Mouse (Mus musculus) T-helper 1 cell (primary cell): Measurements from ENCODE around the gene Dstyk.
"Not testable (repeated sequence)": the region's sequence is repeated elsewhere in the genome, so short reads cannot be mapped to it uniquely, and the experiment has no call there.

ENCODE experiments used
- in situ Hi-C: fragments of 300-600 bp; cut with MboI, MseI; formaldehyde crosslinking; loops from one replicate; pipeline ENCODE4 v1.15.1; 2025; ENCODE audit warnings: high pct_unique_total_duplicates

Gene Dstyk

DNA sequence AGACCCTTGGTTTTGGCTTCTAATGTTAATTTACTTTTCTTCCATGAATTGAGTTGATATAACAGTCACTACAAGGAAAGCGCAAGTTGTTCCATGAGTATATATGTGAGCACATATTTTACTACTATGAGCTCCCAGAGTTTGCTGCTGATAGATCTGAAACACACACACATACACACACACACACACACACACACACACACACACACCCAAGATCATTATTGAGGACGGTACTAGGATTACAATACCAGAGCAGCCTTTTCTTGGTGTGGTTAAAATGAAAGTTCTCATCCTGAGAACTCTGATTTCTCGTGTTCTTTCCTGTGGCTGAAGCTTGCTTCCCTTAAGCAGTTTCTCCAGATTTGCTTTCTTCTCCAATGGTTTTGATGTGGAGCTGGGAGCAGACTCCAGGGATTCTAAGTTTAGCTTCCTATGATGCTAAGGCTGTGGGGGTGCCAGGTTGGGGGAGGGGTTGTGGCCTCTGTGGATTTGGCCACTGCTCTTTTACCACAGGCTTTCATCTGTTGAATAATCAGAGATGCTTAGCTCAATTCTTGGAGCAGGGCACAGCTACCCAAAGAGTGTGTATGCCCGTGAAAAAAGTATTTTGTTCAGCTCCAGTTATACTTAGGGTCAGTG lies 19.1 kb downstream of the Dstyk start:
- in situ Hi-C loops: no loop called here

DNA sequence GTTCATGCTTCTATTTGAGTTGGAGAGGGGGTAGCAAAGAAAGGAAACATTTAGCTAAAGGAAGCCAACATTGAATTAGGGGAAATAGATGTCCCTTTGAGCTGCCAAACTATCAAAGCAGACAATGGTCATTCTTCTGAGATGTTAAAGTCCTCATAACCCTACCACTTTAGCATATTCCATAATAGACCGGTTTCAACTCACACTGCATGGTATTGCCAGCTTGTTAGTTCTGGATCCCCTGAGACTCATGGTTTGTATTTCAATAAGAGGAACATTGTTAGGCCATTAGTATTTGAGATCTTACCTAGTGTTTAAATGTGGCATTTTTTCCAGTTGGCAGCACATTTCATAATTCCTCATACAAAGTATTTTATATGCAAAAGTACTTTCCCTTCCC lies 19.6 kb downstream of the Dstyk start:
- in situ Hi-C loops: no loop called here

DNA sequence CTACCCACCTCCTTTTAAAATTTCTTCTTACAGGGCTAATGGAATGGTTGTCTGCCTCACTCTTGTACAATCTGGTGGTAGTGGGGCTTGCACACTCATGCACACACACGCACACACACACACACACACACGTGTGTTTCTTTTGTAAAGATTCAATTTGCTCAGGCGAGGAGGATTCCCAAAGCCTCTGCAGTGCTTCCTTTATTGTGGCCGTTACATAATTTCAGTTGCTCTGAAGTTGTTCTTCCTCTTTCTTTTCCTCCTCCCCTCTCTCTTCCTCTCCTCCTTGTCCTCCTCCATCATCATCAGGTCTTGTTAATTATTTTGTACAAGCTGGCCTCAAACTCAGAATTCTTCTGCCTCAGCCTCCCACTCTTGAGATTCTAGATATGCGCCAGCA lies 20.0 kb downstream of the Dstyk start:
- in situ Hi-C loops: no loop called here

DNA sequence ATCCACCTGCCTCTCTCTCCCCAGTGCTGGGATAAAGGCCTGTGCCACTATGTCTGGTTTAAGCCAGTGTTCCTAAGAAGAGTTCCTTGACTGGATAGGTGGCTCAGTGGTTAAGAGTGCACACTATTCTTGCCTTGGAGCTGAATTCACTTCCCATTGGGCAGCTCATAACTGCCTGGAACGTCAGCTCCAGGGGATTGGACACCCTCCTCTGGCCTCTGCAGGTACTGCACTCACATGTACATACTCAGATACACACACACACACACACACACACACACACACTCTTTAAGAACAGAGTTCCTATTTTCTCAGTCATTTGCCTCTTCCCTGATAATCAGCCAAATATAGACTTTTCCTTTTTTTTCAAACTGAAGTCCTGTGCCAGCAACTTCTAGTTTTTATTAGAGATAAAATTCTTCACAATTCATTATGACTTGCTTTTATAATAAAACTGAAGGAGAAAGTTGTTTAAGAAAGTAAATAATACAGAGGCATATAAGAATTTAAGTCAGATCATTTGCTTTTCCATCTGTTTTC lies 23.6 kb downstream of the Dstyk start:
- in situ Hi-C loops: no loop called here

DNA sequence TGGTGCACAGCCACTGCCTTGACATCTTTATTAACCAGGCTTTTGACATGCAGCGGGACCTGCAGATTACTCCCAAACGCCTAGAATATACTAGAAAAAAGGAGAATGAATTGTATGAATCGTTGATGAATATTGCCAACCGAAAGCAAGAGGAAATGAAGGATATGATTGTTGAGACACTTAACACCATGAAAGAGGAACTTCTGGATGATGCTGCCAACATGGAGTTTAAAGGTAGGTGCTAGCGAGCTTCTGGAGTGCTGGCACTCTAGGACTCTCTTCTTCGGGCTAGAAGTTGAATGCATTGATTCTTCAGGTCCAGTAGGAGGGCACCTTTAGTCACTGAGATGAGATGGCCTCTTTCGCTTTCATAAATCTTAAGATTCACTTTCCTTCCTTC lies 32.4 kb downstream of the Dstyk start:
- in situ Hi-C loops: no loop called here

DNA sequence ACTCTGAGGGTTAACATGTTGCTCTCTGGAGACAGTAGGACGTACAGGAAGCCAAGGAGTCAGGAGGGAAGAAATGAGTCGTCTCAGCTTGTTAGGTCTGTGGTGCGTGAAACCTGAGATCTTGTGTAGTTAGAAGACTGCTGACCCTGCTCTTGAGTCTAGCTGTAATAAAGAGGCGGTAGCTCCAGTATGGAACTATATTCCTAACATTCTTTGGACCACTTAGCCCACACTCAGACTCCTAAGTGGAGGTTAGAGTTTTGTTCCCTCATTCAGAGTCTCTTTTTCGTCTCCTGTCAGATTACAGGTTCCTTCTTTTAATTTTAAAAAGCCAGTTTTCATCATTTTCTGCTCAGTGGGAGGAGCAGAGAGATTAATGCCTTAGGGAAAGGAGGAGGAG lies 47.3 kb downstream of the Dstyk start:
- in situ Hi-C loops: no loop called here

DNA sequence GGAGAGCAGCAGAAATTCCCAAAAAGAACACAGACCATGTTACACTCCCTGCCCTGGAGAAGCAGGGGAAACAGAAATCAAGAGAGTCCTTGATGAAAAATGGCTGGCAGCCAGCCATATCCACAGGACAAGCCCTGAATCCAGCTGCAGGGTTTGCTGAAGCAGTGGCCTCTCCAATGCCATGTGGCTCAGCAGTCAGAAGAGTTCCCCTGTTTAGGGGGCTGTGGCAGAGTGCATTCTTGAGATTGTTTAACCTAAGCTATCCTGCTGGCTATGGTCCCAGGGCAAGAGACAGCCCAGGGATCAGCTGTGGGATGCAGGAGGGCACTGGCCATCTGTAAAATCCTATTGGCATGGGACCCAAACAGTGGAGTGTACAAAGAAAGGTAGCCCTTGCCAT lies 51.6 kb downstream of the Dstyk start:
- in situ Hi-C loops: no loop called here

DNA sequence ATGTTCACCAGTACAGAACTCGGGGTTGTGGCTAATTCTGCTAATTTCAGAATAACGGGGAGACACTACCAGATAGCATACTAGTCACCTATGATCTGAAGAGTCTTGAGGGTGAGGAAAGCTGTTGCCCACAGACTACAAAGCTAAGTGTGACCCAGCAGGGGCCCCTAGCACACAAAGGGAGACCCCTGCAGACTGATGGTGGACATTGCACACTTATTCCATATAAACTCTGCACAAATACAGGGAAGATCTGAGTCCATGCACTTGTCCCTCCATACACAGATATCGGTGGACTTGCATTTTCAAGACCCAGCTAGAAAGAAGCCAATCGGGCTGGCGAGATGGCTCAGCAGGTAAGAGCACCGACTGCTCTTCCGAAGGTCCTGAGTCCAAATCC lies 52.2 kb downstream of the Dstyk start:
- in situ Hi-C loops: no loop called here

DNA sequence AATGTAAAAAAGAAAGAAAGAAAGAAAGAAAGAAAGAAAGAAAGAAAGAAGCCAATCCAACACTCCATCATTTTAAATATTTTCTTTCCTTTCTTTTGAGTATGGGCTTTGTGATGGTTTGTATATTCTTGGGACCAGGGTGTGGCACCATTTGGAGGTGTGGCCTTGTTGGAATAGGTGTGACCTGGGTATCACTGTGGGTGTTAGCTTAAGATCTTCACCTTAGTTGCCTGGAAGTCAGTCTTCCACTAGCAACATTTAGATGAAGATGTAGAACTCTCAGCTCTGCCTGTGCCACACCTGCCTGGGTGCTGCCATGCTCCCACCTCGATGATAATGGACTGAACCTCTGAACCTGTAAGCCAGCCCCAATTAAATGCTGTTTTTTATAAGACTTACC lies 52.7 kb downstream of the Dstyk start:
- in situ Hi-C loops: not testable (repeated sequence)

DNA sequence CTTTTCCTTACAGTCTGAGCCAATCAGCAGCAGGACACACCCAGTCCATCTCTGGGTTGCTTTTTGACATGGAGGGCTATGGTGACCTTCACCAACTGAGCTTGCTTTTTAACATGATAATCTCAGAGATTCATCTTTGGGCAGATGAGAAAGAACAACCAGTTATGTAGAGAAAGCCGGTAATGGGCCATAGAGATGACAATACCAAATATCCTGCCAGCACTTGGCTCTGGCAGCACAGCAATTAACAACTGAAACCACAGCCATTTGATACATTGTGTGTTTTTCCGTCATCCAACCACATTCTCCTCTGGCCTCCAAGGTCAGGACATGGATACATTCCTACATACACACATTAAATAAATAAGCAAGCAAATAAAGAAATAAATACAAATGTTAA lies 53.7 kb downstream of the Dstyk start:
- in situ Hi-C loops: no loop called here

DNA sequence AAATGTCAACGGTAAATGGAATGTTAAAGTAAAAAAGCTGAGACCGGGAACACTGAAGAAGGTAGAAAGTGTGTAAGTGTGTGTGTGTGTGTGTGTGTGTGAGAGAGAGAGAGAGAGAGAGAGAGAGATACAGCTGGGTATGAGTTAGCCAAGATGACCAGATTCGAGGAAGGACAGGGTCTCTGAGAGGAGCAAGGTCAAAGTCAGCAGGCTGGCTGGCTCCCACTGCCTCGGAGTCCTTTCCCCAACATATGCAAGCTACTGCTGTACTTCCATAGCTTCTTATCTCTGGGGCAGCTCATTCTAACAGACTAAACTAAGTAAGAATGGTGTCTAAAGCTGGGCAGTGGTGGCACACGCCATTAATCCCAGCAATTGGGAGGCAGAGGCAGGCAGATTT lies 54.1 kb downstream of the Dstyk start:
- in situ Hi-C loops: no loop called here

DNA sequence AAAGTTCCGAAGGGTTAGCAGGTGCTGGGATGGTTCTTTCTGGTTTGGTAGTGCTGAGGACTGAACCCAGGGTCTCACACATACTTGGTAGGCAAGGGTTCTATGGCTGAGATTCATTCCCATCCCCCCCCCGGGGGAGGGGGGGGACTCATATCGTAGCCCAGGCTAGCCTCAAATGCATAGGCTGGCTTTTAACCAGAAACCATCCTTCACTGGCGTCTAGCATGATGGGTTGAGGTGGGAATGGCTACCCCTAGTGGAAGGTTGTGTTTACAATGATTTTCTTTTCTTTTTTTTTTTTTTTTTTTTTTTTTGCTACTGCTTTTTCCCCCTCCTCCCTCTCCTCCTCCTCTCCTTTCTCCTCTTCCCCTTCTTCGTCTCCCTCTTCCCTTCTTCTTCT lies 55.2 kb downstream of the Dstyk start:
- in situ Hi-C loops: no loop called here

DNA sequence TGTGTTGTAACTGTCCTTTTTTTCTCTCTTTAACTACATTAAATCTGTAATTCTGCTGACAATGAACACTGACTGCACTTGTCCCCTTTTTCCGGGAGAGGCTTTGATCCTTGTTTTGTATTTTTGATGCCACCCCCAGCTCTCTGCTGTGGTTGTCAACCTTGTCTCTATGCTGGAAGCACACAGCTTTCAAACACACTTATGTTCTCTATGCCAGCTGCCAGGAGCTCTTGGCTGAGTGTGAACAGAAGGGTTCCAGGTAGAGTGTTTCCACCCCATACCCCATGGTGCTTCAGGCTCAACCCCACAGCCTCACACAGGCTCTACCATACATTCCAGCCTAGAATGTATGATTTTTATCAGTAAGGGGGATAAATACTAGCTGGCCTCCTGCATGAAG lies 57.1 kb downstream of the Dstyk start:
- in situ Hi-C loops: no loop called here

DNA sequence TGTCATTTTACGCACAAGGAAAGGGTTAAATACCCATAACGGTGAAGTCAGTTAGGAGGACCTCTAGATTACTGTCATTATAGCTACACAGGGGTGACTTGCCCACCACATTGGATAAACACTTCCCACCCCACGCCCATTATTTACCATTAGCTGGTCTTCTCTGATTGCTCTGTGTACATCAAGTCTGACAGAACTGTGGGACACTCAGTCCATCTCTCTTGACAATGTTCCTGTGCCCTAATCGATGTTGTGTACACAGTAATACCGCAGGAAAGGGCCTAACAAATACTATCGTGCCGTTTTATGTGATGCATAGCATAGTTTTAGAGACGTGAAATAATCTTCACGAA lies 59.2 kb downstream of the Dstyk start:
- in situ Hi-C loops: no loop called here

DNA sequence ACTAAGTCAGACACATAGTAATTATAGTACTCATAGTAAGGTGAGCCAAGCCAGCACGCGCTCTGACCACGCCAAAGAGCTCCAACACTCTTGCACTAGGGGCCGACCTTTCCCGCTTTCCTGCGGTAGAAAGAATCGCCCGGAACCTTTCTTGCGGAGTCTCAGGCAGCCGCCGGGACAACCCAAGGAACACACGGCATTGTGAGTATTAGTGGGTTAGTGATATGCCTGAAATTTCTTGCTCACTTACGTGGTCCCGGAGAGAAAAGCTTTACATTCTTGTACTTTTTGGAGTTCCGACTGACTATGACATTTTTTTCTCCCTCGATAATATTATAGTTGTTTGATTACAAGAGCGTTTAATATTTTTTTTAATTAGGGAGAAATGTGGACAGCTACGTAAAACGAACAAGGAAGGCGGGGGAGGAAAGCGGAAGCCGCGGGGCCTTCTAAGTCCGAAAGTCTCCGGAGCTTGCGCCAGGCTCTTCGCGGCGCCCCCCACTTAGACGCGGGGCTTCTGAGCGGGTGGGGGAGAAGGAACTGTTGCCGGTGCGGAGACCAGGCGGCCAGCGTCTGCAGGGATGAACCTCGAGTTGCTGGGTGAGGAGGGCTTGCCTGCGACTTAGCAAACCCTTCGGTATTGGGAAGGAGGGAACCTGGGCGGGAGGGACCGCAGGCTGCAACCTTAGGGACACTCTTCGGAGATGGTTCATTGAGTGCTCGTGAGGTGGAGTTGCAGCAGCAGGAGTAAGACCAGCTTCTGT lies 59.8 kb downstream of the Dstyk start, which contains the start of gene Rbbp5:
Gene Rbbp5, plus strand, starts transcription at position 438 of the 764 bp plus-strand sequence.
- in situ Hi-C loops: no loop called here

DNA sequence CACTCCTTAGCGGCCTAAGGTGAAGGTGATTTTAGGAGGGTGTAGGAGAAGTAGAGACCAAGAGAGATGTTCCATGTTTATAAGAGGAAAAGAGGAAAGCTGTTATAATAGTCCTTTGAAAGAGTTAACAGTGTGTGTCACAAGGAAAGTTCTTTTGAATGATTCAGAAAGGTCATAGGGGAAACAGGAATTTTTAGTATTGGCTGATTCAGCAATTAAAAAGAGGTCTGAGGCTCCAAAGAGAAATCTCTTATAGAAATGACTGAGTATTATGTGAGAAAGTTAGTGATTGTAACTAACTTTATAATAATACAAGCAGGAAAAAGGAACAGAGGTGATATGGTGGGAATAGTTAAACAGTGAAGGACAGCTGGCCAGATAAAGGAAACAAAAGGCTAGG lies 62.1 kb downstream of the Dstyk start:
- in situ Hi-C loops: no loop called here

DNA sequence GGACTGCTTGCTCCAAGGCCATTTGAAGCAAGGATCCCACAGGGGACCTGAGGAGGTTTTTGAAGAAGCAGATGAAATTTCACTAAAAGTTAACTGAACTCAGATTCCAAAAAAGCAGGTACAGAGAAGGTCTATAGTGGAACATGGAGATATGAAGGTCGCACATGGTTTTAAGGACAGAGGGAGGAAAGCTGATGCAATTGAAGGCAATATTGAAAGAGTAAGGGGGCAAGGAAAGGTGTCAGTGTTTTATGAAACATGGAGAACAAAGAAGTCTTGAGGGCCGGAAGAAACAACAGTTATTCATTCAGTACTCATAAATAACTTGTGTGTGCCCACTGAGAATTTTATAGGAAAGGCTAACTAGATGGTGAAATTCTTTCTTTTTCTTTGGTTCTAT lies 64.3 kb downstream of the Dstyk start:
- in situ Hi-C loops: no loop called here

DNA sequence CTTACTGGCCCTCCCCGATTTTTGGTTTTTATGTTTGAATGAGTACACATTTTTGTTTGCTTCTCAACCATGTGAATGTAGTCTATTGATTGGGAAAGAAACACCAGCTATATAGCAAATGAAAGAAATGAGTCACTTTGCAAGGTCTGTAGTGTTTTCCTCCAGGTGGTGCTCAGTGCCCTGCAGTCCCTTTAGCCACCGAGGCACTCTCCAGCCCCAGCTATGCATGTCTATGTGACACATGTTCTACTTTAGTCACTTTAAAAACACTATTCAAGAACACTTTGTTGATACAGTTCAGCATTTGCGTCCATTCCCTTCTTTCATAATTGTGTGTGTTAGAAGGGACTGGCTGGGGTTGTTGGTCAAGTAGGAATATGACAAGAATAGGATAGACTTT lies 65.9 kb downstream of the Dstyk start:
- in situ Hi-C loops: no loop called here

DNA sequence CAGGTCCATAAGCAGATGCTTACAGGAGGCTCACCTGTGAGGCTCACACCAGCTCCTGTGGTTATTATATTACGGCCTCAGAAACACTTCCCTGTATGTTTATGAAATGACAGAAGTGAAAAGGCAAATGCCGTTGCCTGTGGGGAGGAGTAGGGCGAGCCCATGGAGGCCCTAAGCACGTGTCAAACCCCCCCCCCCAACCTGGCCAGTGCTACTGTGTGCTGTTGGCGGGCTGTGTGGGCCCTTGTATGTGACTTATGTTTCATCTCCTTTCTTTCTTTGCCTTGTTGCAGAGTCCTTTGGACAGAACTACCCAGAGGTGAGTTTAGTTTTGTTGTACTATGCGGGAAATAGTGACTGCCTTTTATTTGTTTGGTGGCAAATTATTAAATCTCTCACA lies 66.4 kb downstream of the Dstyk start:
- in situ Hi-C loops: no loop called here

DNA sequence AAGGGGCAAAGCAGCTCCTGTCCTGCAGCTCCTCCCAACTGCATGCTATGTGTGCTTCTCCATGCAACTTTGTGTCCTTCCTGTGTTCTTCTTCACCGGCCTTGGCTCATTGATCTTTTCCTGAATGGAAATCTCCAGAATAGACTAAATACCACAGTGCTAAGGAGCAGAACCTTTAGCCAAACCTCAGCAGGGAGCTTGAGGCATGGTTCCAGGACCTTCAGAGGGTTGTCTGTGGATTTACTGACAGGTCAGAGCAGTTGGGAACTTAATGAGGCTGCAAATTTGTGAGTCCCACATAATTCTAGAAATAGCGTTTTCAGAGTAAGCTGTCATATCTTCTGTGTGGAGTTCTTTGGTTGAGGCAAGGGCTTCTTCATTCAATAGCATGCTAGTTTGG lies 83.2 kb downstream of the Dstyk start:
- in situ Hi-C loops: no loop called here

DNA sequence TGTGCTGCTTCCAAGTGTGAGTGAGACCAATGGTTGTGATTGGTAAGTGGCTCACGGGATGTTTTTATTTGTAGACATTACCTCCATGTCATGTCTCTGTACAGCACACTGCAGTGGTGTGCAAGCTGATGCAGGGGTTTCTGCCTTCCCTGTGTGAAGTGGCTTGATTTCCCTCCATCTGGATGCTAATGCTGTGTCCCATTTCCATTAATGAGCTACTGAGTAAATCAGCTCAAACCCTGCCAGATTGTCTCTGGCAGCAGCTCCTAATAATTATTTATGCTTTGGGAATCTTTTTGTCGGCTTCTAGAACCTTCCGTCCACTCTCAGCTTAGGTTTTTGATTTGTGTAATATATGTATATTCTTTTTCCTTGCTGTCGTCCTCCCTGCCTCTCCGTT lies 87.8 kb downstream of the Dstyk start:
- in situ Hi-C loops: no loop called here

DNA sequence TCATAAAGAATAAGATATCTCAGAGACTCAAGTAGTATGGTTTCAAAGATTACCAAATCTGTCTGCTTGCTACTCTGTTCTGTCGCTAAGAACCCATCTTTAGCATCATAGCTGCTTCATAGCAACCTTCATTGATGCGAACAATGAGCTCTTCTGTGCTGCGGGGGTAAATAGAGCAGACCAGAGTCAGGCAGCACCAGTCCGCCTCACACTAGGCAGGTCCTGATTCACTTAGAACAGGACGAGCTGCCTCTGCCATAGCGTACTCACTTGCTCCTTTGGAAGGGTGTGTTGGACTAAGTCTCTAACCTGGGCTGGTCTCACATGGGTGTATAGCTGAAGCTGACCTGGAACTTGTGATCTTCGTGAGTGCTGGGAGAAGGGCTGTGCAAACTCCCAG lies 88.7 kb downstream of the Dstyk start, which contains the start of gene Tmem81:
Gene Tmem81, plus strand, starts transcription at position 173 of the 400 bp plus-strand sequence.
- in situ Hi-C loops: no loop called here

DNA sequence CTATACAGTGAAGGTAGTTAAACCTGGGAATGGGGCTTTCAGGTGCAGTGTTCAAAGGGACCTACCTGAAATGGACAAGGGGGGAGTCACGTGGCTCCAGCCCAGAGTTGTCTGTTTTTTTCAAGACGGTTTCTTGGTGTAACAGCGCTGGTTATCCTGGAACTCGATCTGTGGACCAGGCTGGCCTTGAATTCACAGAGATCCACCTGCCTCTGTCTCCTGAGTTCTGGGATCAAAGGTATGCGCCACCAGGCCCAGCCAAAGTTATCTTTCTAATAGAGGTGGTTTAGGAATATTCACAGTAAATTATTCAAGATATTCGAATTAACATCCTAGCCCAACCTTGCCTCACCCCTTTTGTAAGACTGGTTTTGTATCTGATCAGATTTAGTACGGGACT lies 89.3 kb downstream of the Dstyk start:
- in situ Hi-C loops: no loop called here
